Mouse (Mus musculus): Measurements from ENCODE around the gene Gm42688.

DNA sequence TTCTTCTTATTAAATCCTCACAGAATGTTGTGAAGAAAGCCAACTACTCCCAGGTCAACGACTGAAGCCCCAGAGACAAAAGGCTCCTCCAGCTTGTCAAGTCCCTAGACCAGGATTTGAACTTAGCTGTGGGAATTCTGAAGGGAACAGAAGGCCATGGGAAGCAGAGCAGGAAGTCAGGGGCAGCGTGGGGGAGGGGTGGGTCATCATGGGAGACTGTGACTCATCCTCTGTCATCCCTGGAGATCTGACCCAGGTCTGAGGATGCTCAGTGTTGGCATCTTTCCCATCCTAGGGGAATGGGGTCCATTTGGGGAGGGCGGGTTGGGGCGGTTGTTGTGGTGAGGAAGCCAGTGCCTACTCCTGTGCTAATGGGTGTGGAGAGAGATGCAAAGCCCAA, 40.2 kb downstream of the Gm42688 start:
- no peak for TF ChIP-seq EP300 (IDR thresholded peaks at IDR 0.05; ENCODE audit: low read depth)
- no peak for TF ChIP-seq CTCF (IDR thresholded peaks at IDR 0.05; ENCODE audit: low read depth)

All from liver, embryonic 14.5 days (tissue).